Mouse (Mus musculus) layer of hippocampus, adult 9-10 months (tissue): ENCODE data around the gene Eif5.

Source experiments
- DNase-seq: peaks from one replicate; pipeline ENCODE4 v3.0.0; 2022; ENCODE audit warnings: low spot score

The Eif5 gene

GRCm38 (mm10) chr12:111565363-111565762 lies 27.5 kb downstream of the Eif5 start:
- DNase-seq = no peak

DNA sequence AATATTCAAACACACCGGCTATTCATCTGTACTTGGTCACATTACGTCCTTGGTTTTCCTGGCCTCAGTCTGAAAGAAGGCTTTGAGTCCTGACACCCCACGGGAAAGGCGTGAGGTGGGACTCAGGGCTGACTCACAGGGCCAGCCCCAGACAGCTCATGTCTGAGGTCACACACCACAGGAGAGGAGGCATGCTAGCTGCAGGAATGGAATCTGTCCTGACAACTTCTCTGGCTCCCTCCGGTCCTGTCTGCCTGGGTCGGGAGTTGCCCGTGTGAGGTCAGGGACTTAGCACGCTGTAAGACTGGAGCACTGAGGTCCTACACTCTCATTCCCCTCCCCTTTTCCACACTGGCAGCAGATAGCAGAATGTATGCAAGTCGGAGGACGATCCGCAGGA lies 31.0 kb downstream of the Eif5 start:
- DNase-seq = no peak

DNA sequence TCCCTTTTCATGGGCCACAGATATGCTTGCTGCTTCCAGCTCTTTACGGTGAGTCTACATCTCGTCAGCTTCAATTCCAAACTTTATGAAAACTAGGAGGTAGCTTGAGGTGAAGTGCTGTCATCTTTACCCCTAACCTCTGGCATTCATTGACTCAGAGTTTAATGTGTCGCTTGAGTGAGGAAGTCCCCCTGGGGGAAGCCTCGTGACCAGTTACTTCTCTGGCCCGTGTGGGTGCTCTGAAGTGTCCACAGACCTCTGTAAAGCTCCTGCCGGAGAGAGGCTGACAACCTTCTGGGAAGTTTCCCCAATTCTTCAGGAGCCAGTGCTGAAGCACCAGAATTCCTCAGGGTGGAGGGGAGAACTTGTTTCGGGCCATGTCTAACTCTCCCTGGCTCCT lies 34.6 kb downstream of the Eif5 start:
- DNase-seq = no peak

GRCm38 (mm10) chr12:111573315-111573714 lies 35.5 kb downstream of the Eif5 start:
- no peak for DNase-seq

DNA sequence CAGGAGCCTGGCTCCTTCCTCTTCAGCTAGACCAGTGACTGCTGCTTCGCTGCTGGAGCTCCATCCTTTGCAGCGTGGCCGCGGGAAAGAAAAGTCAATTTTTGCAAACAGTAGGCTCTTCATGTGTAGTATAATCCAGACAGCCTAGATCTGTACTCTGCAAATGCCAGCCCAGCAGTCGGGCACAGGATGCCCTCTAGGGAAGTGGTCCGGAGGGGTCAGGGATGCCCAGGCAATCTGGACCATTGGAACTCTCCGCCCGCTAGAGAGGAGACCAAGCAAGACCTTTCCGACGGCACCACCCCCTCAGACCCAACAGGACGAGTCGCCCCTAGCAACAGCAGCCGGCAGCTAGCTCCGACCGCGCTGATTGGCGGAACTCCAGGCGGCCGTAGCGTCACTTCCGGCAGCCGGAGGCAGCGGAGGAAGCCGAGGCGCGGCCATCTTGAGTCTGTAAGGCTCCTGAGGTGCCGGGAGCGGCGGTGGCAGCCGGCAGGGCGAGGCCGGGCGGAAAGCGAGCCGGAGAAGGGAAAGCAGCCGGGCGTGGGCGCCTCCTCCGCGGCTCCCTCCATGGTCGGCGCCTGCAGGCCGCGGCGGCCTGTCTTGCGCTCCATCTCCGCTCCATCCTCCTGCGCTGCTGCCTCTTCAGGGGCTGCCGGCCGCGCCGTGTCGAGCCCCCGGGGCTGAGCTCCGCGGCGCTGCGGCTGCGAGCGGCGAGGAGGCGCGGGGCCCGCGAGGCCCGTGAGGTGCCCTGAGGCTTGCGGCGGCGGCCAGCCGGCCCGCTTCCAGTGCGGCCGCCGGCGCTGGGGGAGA lies 36.5 kb downstream of the Eif5 start, which contains the start of gene Mark3:
TSS of gene Mark3 (plus strand) at position 450 of the 813 bp plus-strand sequence.
- peak; percentile 84 for DNase-seq

DNA sequence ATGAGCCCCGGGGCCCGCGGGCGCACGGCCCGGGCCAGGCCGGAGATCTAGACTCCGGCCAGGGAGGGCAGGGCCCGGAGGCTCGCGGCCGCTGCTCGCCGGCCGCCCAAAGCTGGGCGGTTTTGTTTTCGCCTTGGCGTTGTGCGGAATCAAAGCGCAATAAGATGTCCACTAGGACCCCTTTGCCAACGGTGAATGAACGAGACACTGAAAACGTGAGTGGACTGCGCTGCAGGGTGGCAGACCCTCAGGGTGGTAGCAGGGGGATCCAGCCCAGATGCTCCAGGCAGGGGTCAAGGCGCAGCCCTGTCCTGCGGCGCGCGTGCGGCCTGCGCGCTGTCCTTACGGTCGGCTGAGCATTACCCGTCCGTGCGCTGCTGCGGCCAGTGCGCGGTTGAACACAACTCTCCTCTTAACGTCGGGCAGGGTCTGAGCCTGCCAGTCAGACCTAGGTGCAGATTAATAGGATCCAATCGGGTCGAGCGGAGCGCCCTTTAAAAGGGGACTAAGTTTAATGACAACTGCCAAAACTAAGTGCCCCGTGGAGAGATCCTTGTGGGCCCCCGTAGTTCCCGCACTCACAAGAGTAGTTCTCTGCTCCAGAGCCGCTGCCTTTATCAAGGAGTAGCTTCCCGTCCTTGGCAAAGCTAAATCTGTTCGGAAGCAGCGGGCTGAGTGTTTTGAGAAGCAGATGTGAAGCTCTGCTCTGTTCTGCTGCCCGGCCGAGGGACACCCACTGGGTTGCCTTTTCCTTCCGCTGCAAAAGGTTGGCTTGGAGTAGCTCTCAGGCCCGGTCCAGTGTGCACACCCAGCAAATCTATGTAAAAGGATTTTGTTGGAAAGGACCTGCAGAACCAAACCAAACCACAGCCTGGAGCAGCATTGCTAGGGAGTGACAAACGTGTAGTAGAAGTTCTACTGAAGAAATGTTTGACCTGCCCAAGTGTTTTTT lies 37.3 kb downstream of the Eif5 start:
- no peak for DNase-seq

DNA sequence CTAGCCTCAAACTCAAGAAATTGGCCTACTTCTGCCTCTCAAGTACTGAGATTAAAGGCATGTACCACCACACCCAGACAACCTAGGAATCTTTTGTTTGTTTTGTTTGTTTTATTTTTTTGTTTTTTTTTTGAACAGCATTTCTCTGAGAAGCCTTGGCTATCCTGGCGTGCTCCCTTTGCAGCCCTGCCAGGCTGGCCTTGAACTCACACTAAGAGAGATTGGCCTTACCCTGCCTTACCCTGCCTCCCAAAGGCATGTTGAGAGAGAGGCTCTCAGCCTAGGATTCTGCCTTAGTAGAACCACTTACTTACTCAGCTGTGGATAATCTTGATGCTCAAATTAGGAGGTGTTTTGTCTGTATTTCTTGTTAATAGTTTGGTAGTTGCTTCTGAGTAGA lies 45.2 kb downstream of the Eif5 start:
- no peak for DNase-seq

GRCm38 (mm10) chr12:111584401-111584800 lies 46.6 kb downstream of the Eif5 start:
- DNase-seq = no peak

- no peak for DNase-seq
Observed at GRCm38 (mm10) chr12:111587252-111587651, 49.4 kb downstream of the Eif5 start.

DNA sequence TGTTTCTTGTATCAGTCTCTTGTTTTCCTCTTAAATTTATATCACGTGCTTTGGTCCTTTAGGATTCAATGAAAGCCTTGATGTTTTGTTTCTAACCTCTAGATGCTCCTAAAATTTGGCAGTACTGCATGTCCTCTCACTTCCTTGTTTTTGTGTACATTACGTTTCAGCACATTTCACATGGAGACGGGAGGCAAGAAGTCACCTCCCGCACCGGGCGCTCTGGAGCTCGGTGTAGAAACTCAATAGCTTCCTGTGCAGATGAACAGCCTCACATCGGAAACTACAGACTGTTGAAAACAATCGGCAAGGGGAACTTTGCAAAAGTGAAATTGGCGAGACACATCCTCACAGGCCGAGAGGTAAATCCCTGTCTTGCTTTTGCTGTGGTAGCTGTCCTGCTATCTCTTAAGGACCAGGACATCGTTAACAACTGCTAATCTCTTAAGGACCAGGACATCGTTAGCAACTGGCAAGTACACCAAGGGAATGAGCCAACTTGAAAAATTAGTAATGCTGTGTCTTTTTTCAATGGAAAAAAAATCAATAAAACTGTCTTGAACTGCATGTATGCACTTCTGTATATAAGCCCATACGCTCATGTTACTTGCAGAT lies 54.7 kb downstream of the Eif5 start:
- no peak for DNase-seq

- no peak for DNase-seq
Observed at GRCm38 (mm10) chr12:111593775-111594174, 56.0 kb downstream of the Eif5 start.
